Mouse (Mus musculus) kidney, postnatal 4 days (tissue): ENCODE results near the gene Dlec1.

Experiments
- DNase-seq, 2 experiments: peaks; one replicate each; pipeline ENCODE4 v3.0.0; 2021; ENCODE audit warnings: mixed read lengths in 2 of 2

Gene Dlec1

GRCm38 (mm10) chr9:119101992-119102782, at the start of gene Dlec1:
TSS of gene Dlec1 (plus strand) at chr9:119102478.
- peak; percentile 77 to 85 for DNase-seq

DNA sequence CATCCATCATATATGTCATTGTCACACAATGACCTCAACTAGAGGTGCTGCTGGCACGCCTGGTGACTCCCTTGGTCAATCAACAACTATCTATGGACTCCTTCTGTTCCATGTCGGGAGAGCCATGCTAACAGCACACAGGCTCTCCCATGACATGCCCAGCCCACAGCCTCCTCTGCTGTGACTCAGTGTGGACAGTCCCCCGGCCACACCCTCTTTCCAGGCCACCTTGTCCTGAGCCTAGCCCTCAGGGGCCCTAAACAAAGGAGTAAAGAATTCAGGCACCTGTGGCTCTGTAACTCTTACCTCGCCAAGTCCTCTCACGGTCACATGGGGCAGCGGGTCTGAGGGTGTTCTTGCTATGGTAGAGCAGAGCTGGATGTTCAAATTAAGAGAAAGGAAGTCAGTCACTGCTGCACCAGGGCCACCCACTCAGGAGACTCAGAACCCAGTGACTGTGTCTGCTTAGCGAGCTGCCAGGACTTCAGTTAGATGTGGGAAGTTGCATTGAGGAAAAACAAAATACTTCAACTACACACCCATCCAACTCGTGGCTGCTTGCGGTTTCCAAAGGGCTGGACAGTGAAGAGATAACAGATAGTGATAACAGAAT, 48.2 kb upstream of the Dlec1 start:
- no peak for DNase-seq

DNA sequence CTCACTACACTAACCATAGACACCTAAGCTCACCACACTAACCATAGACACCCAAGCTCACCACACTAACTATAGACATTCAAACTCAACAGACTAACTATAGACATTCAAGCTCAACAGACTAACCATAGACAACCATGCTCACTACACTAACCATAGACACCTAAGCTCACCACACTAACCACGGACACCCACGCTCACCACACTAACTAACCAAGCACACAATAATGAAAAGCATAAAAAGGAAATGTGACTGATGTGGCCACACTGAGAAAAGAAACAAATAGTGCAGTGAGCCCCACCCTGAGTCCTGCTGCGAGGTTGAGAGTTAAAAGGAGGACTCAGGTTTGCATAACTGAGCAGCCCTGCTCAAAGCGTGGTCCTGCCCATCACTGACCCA, 46.9 kb upstream of the Dlec1 start:
- no peak for DNase-seq

DNA sequence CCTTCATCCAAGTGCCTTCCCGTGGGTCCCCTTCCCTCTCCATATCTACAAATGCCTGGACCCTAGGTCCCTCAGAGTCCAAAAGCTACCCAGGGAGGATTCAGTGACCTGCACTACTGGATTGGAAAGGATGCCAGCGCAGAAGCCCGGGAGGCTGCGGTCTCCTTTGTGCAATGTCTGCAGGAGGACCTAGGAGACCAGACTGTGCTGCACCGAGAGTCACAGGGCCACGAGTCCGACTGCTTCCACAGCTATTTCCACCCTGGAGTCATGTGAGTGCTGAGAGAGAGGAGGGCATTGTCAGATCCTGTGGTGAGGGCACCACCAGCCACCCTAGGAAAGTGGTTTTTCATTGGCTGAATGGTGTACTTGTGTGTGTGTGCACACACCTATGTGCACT, 44.0 kb upstream of the Dlec1 start:
- no peak for DNase-seq

GRCm38 (mm10) chr9:119060701-119061100, 41.6 kb upstream of the Dlec1 start:
- no peak for DNase-seq

GRCm38 (mm10) chr9:119063036-119063644, 39.1 kb upstream of the Dlec1 start:
- DNase-seq = peak; percentile 68 to 78

- DNase-seq = no peak
Observed at GRCm38 (mm10) chr9:119064296-119064695, 38.0 kb upstream of the Dlec1 start.

GRCm38 (mm10) chr9:119067601-119068000, 34.7 kb upstream of the Dlec1 start:
- peak; percentile 90 to 91 for DNase-seq

DNA sequence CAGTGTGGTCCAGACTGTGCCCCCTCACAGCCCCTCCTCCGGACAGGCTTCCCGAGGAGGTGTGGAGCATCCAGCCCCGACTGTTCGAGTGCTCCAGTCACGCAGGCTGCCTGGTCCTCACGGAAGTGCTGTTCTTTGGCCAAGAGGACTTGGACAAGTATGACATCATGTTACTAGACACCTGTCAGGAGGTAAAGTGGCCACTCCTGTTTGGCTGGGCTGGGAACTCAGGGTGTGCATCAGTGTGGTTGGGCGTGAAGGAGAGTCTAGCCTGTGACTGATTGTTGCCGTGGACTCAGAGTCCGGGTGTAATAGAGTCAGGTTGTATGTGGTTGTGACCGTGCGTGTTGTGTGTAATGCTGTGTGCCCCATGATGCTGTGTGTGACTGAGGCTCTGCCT, 34.0 kb upstream of the Dlec1 start:
- no peak for DNase-seq

DNA sequence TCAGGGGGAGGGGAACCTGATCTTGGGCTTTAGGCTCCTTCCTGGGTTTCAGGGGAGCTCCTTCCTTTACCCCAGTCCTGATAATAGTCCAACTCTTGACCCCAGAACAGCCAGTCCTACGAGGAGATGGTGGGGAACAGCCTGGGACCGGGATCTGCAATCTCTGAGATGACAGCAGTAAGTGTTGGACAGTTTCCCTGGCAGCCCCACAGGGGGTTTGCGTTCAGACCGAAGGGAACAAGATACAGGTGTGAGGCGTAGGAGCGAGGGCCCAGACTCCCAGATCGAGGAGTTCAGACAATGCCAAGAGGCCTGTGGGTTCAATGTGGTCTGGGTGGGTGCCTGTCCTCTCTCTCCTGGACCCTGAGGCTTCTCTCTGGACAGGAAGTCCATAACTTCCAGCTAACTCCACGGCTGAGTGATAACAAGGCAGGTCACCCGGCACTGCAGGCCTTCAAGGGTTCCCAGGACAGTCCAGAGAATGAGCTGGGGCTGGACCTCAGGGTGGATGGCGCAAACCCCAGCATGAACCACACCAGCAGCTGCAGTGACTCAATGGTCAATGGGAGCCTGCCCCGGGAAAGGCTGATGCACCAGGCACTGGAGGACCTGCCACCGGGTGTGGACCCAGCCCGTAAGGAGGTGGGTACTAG, 32.0 kb upstream of the Dlec1 start:
- no peak for DNase-seq

GRCm38 (mm10) chr9:119071786-119072185, 30.5 kb upstream of the Dlec1 start:
- peak in 1 of 2 experiments; percentile 56 for DNase-seq

GRCm38 (mm10) chr9:119073184-119073895, 28.9 kb upstream of the Dlec1 start:
- DNase-seq = peak; percentile 64 to 77

GRCm38 (mm10) chr9:119075685-119076084, 26.6 kb upstream of the Dlec1 start:
- DNase-seq = no peak

- DNase-seq = no peak
Observed at GRCm38 (mm10) chr9:119080040-119080675, 22.1 kb upstream of the Dlec1 start.

DNA sequence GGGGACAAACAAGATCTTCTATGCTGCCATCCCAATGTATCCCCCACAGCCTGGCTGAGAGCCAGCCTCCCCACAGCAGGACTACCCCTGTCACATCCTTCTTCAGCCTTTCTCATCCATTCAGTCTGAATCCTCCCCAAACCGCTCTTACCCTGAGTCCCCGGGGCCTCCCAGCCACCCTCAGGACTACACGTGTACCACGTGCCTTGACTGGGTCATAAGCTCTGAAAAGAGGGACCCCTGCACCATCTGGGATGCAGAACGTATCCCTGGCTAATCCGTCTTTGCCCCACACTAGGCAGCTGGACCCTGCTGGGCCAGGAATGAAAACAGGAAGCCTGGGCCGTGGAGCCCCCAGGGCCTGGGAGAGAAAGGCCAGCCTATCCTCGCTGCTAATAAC, 20.2 kb upstream of the Dlec1 start:
- no peak for DNase-seq

DNA sequence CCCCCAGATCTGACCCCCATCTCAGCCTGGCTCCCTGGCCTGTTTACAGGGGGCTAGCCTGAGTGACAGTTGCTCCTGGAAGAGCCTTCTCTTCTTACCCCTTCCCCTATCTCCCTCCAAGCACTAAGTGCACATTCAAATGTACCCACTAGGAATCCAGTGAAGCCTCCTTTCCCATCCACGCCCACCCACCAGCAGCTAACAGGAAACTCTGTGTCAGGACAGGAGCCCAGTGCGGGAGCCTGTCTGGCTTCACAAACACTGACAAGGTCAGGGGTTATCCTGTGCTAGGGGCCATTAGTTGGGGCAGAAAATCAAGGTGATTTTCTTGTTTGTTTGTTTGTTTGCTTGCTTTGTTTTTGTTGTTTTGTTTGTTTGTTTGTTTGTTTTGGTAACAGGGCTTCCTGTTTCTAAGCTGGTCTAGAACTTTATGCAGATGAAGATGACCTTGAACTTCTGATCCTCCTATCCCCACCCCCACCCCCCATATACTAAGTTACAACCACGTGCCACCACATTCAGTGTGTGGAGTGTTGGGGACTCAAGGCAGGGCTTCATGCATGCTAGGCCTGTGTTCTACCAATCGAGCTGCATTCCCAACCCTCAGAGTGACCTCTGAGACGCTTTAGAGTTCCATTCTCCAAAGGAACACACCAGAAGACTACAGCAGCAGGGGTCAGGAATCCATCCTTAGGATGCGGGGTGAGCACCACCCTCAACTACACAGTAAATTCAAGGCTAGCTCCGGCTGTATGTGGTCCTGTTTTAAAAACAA, 19.4 kb upstream of the Dlec1 start:
- DNase-seq = no peak

DNA sequence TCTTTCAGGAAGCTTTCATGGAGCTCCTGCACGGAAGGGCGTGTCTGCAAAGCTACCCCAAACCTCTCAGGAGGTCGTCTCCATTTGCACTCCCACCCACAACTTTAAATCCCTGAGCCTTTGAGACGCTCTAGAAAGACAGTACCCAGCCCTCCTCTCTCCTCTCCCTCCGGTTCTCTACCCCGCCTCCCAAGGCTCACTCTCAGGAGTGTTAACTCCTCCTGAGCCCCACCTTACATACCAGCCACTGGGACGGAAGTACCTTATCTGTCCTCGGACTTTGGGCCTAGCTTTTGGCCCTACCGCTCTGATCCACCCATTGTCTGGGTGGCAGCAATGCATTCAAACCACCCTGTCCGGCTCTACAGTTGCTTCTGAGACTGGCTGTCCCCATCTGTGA, 18.3 kb upstream of the Dlec1 start:
- DNase-seq = no peak

DNA sequence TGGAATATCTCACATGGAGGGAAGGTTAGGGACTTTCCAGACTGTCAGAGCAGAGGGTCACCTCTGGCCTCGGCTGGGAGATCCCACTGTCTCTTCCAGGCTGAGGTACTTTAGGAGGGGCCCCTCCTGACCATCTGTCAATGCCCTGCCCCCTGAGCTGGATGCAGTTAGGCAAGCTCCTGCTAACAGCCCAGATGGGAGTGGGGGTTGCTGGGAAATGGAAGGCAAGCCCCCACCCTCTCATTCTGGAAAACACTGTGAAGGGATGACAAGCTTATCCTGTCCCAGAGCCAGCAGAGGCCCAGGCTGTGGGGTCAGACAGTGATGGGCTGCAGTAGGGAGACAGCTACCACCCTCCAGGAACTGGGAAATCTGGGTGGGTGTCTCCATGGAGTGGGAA, 15.8 kb upstream of the Dlec1 start:
- peak in 1 of 2 experiments; percentile 48 for DNase-seq

- no peak for DNase-seq
Observed at GRCm38 (mm10) chr9:119087309-119087708, 15.0 kb upstream of the Dlec1 start.

DNA sequence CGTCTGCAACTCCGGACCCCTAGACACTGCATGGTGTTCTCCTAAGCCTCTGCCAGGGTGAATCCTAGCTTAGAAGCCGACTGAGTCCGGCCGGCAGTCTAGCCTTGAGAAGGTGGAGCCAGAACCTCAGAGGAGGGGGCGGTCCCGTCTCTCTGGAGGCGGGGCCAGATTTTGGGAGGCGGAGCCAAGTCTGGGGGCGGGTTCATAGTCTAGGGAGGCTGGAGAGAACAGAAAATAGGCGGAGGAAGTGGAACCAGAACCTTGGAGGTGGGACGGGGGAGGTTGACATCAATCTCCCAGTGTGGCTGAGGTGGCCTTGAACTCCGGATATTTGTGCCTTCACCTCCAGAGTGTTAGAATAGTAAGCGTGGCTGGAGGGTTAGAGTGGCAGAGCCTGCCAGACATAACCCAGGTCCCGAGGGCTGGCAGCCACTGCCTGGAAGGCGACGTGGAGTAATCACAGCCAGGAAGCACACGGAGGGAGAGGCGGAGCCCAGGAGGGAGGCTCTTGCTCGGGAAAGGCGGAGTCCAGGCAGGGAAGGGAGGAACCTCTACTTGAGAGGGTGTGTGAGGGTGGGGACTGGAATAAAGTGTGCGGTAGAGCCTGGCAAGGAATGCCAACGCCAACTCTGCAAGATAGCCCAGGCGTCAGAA, 14.0 kb upstream of the Dlec1 start:
- DNase-seq = peak; percentile 96 to 97

DNA sequence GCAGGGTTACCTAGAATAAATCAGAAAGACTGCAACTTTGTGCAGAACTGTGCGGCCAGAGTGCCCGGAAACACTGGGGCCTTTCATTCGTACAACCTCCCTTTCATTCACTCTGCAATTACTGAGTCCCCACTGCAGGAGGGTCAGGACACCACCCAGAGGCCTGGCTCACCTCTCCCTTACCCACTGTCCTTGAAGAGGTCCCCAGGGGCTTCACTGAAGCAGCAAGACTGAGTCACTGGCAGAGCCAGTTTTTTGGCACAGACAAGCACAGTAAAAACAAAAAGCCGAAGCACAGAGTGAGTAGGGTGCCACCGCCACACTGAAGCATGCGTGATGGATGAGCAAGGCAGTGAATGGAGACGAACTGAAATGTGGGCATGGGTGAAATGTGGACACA, 12.8 kb upstream of the Dlec1 start:
- no peak for DNase-seq
